Mouse (Mus musculus) stomach, postnatal 0 days (tissue): ENCODE results near the gene Dlg1.

Source experiments
- CTCF ChIP-seq: IDR thresholded peaks from 2 replicates; pipeline ENCODE4 v1.5.1; 2016; ENCODE audit warnings: antibody characterized with exemption, low read depth, mild to moderate bottlenecking, moderate library complexity
- EP300 ChIP-seq: optimal IDR thresholded peaks from 2 replicates; pipeline ENCODE3; 2016; ENCODE audit warnings: antibody characterized with exemption

DNA sequence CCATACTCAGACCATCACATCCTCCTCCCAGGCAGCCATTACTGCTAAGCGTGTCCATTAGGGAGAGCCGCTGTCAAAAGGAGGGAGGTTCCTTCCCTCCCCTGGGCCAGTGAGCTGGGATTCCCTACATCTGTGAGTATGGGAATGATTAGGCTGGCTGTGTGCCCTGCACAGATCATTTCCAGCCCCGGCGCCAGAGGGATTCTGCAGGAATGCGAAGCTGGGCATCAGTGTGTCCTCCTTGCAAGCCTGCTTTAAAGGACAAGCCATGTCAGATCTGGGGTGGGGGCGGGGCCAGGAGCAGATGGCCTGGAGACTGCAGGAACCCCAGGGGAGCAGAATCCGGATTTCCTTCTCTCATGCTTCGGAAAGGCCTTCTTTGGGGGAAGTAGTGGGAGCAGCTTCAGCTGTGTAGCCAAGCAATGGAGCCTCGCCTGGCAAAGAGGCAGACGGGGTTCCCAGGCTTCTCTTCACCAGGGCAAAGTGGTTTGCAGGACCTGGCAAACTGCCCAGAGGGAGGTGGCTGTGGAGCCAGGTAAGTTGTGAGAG is 45.3 kb upstream of the Dlg1 start:
- TF ChIP-seq CTCF (no peak), EP300 (no peak)
